Mouse (Mus musculus) forebrain, embryonic 12.5 days (tissue): ENCODE data around the gene Luzp2. TPM values are rescaled to one million over a fixed set of nuclear protein-coding genes. Genes with fewer than 3 reads are reported as not detected.
A peak's percentile ranks its signal among the peaks of the same experiment; 100 is the strongest.

ENCODE experiments used
- ATAC-seq: fragments of 200-750 bp; cut with Nextera tagmentation; 2 replicates; pipeline ENCODE4 v1.8.0; 2017; ENCODE audit warnings: moderate TSS enrichment; ENCODE audit not compliant: low FRiP score
- H3K27ac ChIP-seq: fragments of 300-500 bp; sonication (generic); 2 replicates; pipeline ENCODE4 v1.5.1; 2016; ENCODE audit warnings: mild to moderate bottlenecking
- H3K27me3 ChIP-seq: fragments of 300-500 bp; sonication (generic); 2 replicates; pipeline ENCODE4 v1.6.1; 2016; ENCODE audit warnings: mild to moderate bottlenecking
- H3K36me3 ChIP-seq: fragments of 300-500 bp; sonication (generic); replicated peaks from 2 replicates; pipeline ENCODE4 v1.6.1; 2016; ENCODE audit warnings: mild to moderate bottlenecking
- H3K4me1 ChIP-seq: fragments of 300-500 bp; sonication (generic); 2 replicates; pipeline ENCODE4 v1.6.1; 2016
- H3K4me2 ChIP-seq: fragments of 300-500 bp; sonication (generic); 2 replicates; pipeline ENCODE4 v1.6.1; 2016; ENCODE audit warnings: mild to moderate bottlenecking, moderate library complexity
- H3K4me3 ChIP-seq: fragments of 300-500 bp; sonication (generic); replicated peaks from 2 replicates; pipeline ENCODE4 v1.5.1; 2016; ENCODE audit warnings: mild to moderate bottlenecking
- H3K9ac ChIP-seq: fragments of 300-500 bp; sonication (generic); 2 replicates; pipeline ENCODE4 v1.6.1; 2016; ENCODE audit warnings: mild to moderate bottlenecking
- H3K9me3 ChIP-seq: fragments of 300-500 bp; sonication (generic); 2 replicates; pipeline ENCODE4 v1.6.1; 2016
- WGBS: fragments of 180-500 bp; shearing (Covaris S2); methylation state at CpG from one replicate; pipeline ENCODE4 v1.1.7; 2016; 5-methylcytosine and 5-hydroxymethylcytosine counted together
- polyA plus RNA-seq: library from polyadenylated mRNA; unstranded; fragments of >200 nt; fragmentation: Nextera tagmentation; extraction: Ambion mirVana; gene quantifications from 2 replicates; pipeline ENCODE4 v1.2.1, GENCODE M21; 2016

Gene Luzp2
- 4.3 and 5.2 TPM in 2 replicates for polyA plus RNA-seq

DNA sequence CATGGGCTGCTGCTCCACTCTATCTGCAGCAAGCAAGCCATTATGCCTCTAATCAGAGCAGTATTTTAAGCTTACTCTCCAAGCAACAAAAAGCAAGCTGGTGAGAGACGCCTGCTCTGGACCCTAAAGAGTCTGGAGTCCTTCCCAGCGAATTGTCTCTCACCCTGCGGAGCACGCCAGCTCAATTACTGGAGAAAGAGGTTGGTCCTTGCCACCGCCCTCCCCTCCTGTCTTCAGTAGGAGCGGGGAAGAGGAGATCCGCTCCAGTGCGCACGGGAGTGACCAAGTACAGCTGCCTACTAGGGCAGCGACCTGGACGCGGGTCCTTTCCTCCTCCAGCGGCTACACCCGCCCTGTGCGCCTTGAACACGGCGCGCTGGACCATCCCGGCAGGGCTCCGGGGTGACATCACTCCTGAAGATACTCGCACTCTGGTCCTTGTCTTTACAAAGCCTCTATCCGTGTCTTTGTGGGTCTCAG lies at the start of gene Luzp2:
Gene Luzp2, plus strand, starts transcription at position 127 of the 480 bp plus-strand sequence.
- Histone ChIP-seq H3K27ac (no peak within 1 kb of the TSS), H3K9me3 (no peaks in the 10 kb centered on the region), H3K4me2 (peak within 1 kb of the TSS; percentile 87), H3K9ac (peak within 1 kb of the TSS; percentile 57), H3K27me3 (peaks cover 3% of the 10 kb centered on the region; the same call in 1 of the 2 replicates), H3K4me1 (peaks cover 6% of the 10 kb centered on the region), H3K4me3 (peak within 1 kb of the TSS; percentile 50), H3K36me3 (no peaks in the 10 kb centered on the region)
- under 1% methylated on average over 22 of the region's 22 CpGs for WGBS
- peak; percentile 90 for ATAC-seq

DNA sequence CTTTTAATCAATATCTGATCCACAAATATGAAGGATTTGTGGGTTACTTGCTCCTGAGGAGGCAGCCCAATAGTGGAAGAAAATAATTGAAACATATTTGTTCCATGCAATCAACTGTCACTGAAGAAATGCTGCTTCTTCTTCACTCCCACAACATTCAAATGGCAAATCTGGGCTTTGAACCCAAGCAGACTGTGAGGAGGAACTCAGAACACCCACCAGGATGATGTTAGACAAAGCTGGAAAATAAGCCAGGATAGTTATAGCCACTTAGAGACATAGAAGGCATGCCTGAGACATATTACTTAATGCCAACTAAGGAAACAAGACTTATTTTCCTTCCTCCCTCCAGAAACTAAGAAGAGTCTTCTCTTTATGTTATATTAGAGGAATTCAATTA lies 47.8 kb upstream of the Luzp2 start:
- no peak overlapping the region for H3K9ac ChIP-seq
- no peak overlapping the region for H3K4me3 ChIP-seq
- H3K4me1 ChIP-seq = no peaks in the 10 kb centered on the region
- no peak overlapping the region for H3K27ac ChIP-seq
- no peak overlapping the region for H3K4me2 ChIP-seq
- no peak for ATAC-seq
- H3K9me3 ChIP-seq = no peaks in the 10 kb centered on the region
- peaks cover 15% of the 10 kb centered on the region for H3K27me3 ChIP-seq
- H3K36me3 ChIP-seq = no peaks in the 10 kb centered on the region

DNA sequence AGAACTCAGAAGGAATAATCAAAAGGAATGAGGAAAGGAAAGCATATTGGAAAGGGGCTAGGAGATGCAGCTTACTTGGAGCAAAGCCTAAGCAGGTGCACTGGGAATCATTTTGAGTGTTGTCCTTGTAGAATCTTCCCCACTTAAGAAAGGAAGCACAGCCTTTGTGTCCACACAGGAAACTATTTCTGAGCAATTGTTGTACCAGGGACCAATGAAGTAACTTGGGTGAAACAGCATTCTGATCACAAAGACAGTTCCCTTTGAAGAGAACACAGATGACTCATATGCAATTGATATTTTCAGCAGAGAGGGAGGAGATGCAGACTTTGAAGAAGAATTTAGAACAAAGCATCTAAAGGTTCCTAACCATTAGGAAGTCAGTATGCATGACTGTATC lies 16.7 kb upstream of the Luzp2 start:
- no peaks in the 10 kb centered on the region for H3K27me3 ChIP-seq
- H3K9me3 ChIP-seq = no peaks in the 10 kb centered on the region
- no peak overlapping the region for H3K4me3 ChIP-seq
- no peak overlapping the region for H3K9ac ChIP-seq
- H3K36me3 ChIP-seq = no peaks in the 10 kb centered on the region
- no peak overlapping the region for H3K4me2 ChIP-seq
- no peak overlapping the region for H3K27ac ChIP-seq
- ATAC-seq = no peak
- H3K4me1 ChIP-seq = no peaks in the 10 kb centered on the region

DNA sequence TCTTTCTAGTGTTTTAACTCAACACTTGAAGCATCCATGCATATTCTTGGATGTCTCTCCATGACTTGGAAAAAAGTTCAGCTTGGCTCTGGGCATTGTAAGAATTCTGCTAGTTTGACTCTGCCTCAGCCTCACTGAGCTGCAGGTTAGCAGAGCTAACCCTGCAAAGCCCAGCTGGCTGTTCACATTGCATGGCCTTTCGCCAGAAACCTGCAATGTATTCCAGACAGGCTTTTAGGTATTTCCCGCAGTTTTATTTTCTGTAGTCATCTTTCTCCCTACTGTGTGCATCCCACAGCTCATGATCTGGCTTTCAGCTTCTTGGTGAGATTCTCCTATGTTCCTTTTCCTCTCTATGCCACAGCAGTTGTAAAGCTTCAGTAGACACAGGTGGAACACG lies 6.5 kb upstream of the Luzp2 start:
- no peaks in the 10 kb centered on the region for H3K36me3 ChIP-seq
- H3K4me2 ChIP-seq = no peak overlapping the region
- H3K27ac ChIP-seq = no peak overlapping the region
- no peaks in the 10 kb centered on the region for H3K9me3 ChIP-seq
- H3K4me1 ChIP-seq = no peaks in the 10 kb centered on the region
- H3K27me3 ChIP-seq = no peaks in the 10 kb centered on the region
- H3K4me3 ChIP-seq = no peak overlapping the region
- no peak overlapping the region for H3K9ac ChIP-seq
- 91% methylated on average over 3 of the region's 3 CpGs for WGBS
- ATAC-seq = no peak

DNA sequence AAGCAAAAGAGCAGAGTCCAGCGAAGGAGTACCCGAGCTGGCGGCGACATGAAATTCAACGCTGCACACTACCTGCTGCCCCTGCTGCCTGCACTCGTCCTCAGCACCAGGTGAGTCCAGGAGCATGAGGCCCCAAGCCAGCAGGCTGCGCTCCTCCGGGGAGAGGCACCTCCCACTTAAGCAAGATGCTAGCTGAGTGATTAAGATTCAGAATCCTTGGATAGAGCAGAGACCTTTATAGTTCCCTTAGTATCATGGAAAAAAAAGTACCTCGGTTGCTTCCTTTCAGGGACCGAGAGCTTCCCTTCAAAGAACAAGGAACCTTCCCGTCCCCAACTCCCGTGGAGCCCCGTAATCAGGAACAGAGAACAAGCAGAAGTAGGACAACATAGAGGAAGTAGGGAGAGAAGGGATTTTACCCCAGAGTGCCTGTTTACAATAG lies 634 bp downstream of the Luzp2 start:
- peak; percentile 78 for ATAC-seq
- Histone ChIP-seq H3K4me3 (peak overlapping the region; percentile 50), H3K36me3 (no peaks in the 10 kb centered on the region), H3K27me3 (peaks cover 3% of the 10 kb centered on the region; the same call in 1 of the 2 replicates), H3K27ac (no peak overlapping the region), H3K9me3 (no peaks in the 10 kb centered on the region), H3K9ac (peak overlapping the region; percentile 57), H3K4me2 (peak overlapping the region; percentile 87), H3K4me1 (peaks cover 6% of the 10 kb centered on the region)
- 4% methylated on average over 13 of the region's 13 CpGs for WGBS

DNA sequence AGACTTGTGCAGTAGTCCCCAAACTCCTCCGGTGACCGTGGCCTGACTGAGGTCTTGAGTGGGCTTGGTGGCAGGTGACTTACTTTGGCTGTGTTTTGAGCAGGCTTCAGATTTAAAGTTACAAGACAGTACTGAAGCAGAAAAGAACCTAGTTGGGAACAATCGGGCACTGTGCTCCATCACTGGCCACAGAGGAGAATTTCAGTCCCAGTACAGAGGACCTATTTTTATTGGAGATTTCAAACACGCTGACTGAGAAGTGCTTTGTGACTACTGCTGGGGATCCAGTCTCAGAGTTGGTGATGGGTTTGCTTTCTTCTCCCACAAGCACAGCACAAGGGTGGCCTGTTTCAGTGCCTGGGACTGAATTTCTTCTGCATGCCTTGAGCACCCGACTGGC lies 1.1 kb downstream of the Luzp2 start:
- H3K9ac ChIP-seq = peak overlapping the region; percentile 57; the same call in 1 of the 2 replicates
- WGBS = 45% methylated on average over 5 of the region's 5 CpGs

DNA sequence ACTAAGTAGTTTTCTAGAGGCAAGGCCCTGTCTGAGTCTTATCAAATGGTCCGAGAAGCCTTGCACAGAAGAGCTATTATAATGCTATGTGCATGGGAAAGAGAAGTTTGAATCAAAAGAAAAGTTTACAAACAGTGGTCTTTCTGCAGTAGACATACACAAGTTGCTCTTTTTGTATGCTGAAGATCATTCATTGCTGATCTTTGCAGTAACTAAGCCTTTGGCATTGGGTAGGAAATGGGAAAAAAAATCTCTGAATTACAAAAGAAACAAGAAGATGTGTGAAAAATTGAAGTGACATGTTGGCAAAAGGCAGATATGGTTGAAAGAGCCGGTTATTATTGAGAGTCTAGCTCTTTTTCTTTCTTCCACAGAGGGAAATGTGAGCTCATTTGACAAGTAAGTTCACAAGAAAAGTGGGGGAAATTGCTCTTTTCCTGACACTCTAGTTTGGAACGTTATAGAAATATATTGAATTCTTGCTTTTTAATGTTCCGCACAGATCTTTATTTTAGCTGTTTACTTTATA lies 7.6 kb downstream of the Luzp2 start:
- Histone ChIP-seq H3K4me3 (no peak overlapping the region), H3K9ac (no peak overlapping the region), H3K4me2 (no peak overlapping the region), H3K27me3 (no peaks in the 10 kb centered on the region), H3K36me3 (no peaks in the 10 kb centered on the region), H3K9me3 (no peaks in the 10 kb centered on the region), H3K27ac (no peak overlapping the region), H3K4me1 (no peaks in the 10 kb centered on the region)
- WGBS = 83% methylated on average over 4 of the region's 4 CpGs
- no peak for ATAC-seq

More for the DNA sequence above, 1.1 kb downstream of the Luzp2 start:
- ATAC-seq = peak; percentile 31; the same call in 1 of the 2 replicates
- H3K36me3 ChIP-seq = no peaks in the 10 kb centered on the region
- peaks cover 6% of the 10 kb centered on the region for H3K4me1 ChIP-seq
- H3K4me2 ChIP-seq = peak overlapping the region; percentile 87
- peak overlapping the region; percentile 50 for H3K4me3 ChIP-seq
- H3K27ac ChIP-seq = no peak overlapping the region
- peaks cover 3% of the 10 kb centered on the region; the same call in 1 of the 2 replicates for H3K27me3 ChIP-seq
- no peaks in the 10 kb centered on the region for H3K9me3 ChIP-seq

DNA sequence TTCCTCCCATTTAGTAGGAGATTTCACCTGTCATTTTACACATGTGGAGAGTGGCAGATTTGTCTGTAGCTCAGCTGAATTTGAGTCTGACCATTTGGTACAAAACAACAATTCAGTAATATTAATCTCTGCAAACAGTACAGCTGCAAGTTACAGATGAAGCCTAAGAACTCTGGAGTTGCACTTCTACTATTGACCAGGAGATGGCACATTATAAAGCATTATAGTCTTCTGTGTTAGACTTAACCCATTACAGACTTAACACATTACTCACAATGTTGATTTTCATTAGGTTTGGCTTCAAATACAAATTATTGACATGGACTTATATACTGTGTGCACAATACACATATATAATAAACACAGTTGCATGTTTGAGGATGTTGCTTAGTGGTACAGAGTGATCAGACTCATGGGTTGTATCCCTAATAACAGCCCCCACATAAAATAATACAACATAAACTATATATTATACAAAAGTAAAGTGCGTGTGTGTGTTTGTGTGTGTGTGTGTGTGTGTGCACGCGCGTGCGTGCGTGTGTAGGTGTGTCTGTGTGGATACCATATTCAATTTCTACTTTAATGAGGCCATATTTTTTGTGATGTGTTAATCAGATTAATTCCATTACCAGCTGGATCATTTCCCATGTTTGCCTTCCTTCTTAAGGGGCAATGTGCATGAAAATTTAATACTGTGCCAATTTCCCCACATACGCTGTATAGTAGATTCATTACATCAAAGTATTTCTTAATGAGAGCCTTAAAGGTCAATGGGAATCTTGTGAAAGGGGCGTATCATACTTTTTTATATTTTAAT lies 10.8 kb downstream of the Luzp2 start:
- no peak overlapping the region for H3K9ac ChIP-seq
- no peaks in the 10 kb centered on the region for H3K36me3 ChIP-seq
- no peaks in the 10 kb centered on the region for H3K27me3 ChIP-seq
- 86% methylated on average over 8 of the region's 8 CpGs for WGBS
- no peak overlapping the region for H3K4me2 ChIP-seq
- H3K9me3 ChIP-seq = no peaks in the 10 kb centered on the region
- no peaks in the 10 kb centered on the region for H3K4me1 ChIP-seq
- ATAC-seq = peak; percentile 50; the same call in 1 of the 2 replicates
- H3K27ac ChIP-seq = no peak overlapping the region
- H3K4me3 ChIP-seq = no peak overlapping the region

DNA sequence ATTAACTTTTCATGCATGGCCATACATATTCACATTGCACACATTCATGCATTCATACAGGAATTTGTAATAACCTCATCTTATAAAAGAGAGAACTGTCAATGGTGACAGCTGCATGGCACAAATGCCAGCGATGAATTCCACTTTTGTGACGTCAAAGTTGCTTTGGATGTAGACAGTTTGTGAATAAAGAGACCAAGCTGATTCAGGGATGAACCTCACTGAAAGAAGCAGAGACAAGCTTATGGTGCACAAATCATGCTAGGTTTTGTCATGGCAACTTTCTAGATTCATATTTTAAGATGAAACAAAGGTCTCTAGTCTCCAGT lies 11.4 kb downstream of the Luzp2 start:
- no peak for ATAC-seq
- Histone ChIP-seq H3K9ac (no peak overlapping the region), H3K27me3 (no peaks in the 10 kb centered on the region), H3K36me3 (no peaks in the 10 kb centered on the region), H3K4me3 (no peak overlapping the region), H3K27ac (no peak overlapping the region), H3K4me2 (no peak overlapping the region), H3K9me3 (no peaks in the 10 kb centered on the region), H3K4me1 (no peaks in the 10 kb centered on the region)
- WGBS = 81% methylated on average over 2 of the region's 2 CpGs

DNA sequence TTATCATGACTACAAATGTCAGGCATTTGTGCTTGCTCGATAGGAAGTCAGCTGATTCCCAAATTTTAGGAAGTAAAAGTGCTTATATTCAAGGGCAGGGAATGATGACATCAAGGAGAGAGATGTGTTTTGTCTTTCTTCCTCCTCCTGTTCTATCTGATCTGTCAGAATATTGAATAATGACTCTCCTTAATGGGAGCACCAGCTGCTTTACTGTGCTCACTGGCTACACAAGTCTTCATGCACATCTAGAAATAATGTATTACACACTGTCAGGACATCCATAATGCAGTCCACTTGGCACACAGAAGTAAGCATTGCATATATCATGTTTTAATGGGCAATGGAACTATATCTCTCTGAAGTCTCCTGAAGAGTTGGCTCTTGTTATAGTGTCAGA lies 17.6 kb downstream of the Luzp2 start:
- no peak for ATAC-seq
- Histone ChIP-seq H3K9ac (no peak overlapping the region), H3K27me3 (no peaks in the 10 kb centered on the region), H3K4me2 (no peak overlapping the region), H3K4me3 (no peak overlapping the region), H3K36me3 (no peaks in the 10 kb centered on the region), H3K27ac (no peak overlapping the region), H3K9me3 (no peaks in the 10 kb centered on the region), H3K4me1 (no peaks in the 10 kb centered on the region)
- WGBS = 67% methylated on average over 1 of the region's 1 CpGs

DNA sequence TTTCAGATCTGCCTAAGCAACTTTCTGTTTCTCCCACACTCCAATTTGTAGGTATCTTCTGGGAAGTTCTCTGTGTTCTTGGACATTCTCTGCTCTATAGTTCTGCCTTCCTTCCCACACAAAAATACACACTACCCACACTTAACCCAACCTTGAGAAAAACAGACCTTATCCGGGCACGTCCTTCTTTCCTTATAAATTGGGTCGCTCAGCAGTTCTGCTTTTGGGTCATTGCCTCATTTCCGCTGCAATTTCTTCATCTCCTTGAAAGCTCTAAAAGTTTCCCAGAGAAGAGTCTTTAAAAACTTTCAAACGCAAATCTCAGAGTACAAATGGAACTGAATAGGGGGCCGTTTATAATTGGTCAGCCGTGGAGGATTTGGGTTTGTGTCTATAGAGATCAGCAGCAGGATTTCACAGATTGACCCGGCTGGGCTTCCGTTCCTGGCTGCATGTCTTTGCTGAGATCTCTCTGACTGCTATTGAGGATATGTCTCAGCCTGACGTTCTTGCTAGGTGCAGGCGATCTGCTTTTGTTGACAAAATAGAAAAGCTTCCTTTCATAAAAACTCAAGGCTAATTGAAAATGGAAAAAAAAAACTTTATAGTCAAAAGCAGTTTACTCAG lies 26.0 kb downstream of the Luzp2 start:
- 30% methylated on average over 11 of the region's 11 CpGs for WGBS
- no peak for ATAC-seq
- no peaks in the 10 kb centered on the region for H3K9me3 ChIP-seq

DNA sequence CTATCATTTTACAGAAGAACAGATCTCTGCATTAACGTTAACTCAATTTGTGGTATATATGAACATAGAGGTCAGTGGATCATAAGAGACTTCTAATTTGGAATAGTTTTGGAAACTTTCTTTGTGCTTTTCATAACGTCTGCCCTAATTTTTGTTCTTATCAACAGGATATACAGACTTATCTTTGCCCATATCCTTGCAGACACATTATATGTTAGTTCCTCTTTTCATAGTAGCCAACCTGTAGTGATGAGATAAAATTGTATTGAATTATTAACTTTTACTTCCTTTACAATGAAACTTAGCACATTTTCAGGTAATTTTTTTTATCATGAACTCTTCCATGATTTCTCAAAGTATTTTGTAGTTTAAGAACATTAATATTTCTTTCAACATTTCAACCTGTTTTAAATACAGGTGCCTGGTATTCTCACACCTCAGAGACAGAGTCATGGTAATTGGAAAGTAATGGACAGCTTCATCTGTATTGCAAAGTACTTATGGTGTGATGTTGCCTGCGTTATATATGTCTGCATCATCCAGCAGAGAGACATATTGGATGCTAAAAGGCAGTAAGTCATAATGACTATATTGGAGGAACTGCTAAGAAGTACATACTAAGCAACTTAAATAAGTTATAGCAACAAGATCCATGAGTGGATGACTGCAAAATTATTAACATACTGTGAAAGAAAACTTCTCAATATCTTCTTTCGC lies 43.8 kb downstream of the Luzp2 start:
- no peaks in the 10 kb centered on the region for H3K4me1 ChIP-seq
- WGBS = 85% methylated on average over 4 of the region's 4 CpGs
- no peak overlapping the region for H3K9ac ChIP-seq
- no peak for ATAC-seq
- H3K27ac ChIP-seq = no peak overlapping the region
- no peaks in the 10 kb centered on the region for H3K36me3 ChIP-seq
- H3K9me3 ChIP-seq = no peaks in the 10 kb centered on the region
- H3K4me2 ChIP-seq = no peak overlapping the region
- H3K27me3 ChIP-seq = no peaks in the 10 kb centered on the region
- no peak overlapping the region for H3K4me3 ChIP-seq

More for the DNA sequence above, 26.0 kb downstream of the Luzp2 start:
- Histone ChIP-seq H3K9ac (no peak overlapping the region), H3K4me3 (no peak overlapping the region), H3K36me3 (no peaks in the 10 kb centered on the region), H3K4me1 (peaks cover 4% of the 10 kb centered on the region; the same call in 1 of the 2 replicates), H3K27me3 (no peaks in the 10 kb centered on the region), H3K4me2 (no peak overlapping the region), H3K27ac (no peak overlapping the region)
